Mouse (Mus musculus) erythroblast, embryonic 14.5 days (primary cell): ENCODE measurements around the gene Angpt4.

Source experiments
- GATA1 ChIP-seq: IDR thresholded peaks from 2 replicates; pipeline ENCODE4 v1.6.1; 2012; ENCODE audit warnings: low read length, inconsistent platforms, mixed read lengths
- TAL1 ChIP-seq: IDR thresholded peaks from 3 replicates; pipeline ENCODE4 v1.6.1; 2012; ENCODE audit warnings: low read length, inconsistent platforms, mixed read lengths

GRCm38 (mm10) chr2:151959274-151959673, 48.3 kb downstream of the Angpt4 start:
- no peak for TF ChIP-seq GATA1
- no peak for TF ChIP-seq TAL1
